Mouse (Mus musculus) embryonic fibroblast, embryonic 13.5 days (primary cell): ENCODE data around the gene Katnb1.

ENCODE experiments used
- CTCF ChIP-seq: IDR thresholded peaks from 2 replicates; pipeline ENCODE4 v1.5.1; 2011; ENCODE audit warnings: mild to moderate bottlenecking, control low read depth, low read length, moderate library complexity, borderline replicate concordance; ENCODE audit not compliant: insufficient read depth
- POLR2A ChIP-seq: IDR thresholded peaks from 2 replicates; pipeline ENCODE4 v1.6.1; 2011; ENCODE audit warnings: low read depth, mild to moderate bottlenecking, control low read depth, low read length, moderate library complexity

GRCm38 (mm10) chr8:95078055-95078454 is 2.9 kb upstream of the Katnb1 start:
- TF ChIP-seq CTCF: no peak
- TF ChIP-seq POLR2A: no peak
